Mouse (Mus musculus): ENCODE data around the gene Gm17324. TPM values are rescaled to one million over a fixed set of nuclear protein-coding genes. Genes with fewer than 3 reads are reported as not detected.

Gene Gm17324
- polyA plus RNA-seq, 1 experiment from 2014 or later, result 1.0 TPM

GRCm38 (mm10) chr9:78401596-78401995 lies 47.0 kb downstream of the Gm17324 start:
- peaks cover 8% of the 10 kb centered on the region for H3K27me3 ChIP-seq (ENCODE audit: control insufficient read depth, insufficient read depth, low read depth, low read length)
- no peak overlapping the region for H3K4me3 ChIP-seq (ENCODE audit: low read length)
- H3K9ac ChIP-seq (ENCODE audit: low read length), result no peak overlapping the region
- H3K4me1 ChIP-seq (replicated peaks; ENCODE audit: control insufficient read depth, insufficient read depth, low read length), result no peaks in the 10 kb centered on the region
- H3K9me3 ChIP-seq (ENCODE audit: control insufficient read depth, low read length), result no peaks in the 10 kb centered on the region
- ATAC-seq (ENCODE audit: low read depth), result no peak
- no peak overlapping the region for H3K4me2 ChIP-seq (ENCODE audit: low read depth, low read length)
- no peaks in the 10 kb centered on the region for H3K36me3 ChIP-seq (ENCODE audit: control insufficient read depth, insufficient read depth, low read length)
- 87% methylated on average over 7 of the region's 7 CpGs for WGBS
- H3K27ac ChIP-seq (ENCODE audit: low read length), result no peak overlapping the region

- no peaks in the 10 kb centered on the region for H3K36me3 ChIP-seq (ENCODE audit: control insufficient read depth, insufficient read depth, low read length)
- H3K27me3 ChIP-seq (ENCODE audit: control insufficient read depth, insufficient read depth, low read depth, low read length), result peaks cover 19% of the 10 kb centered on the region
- H3K27ac ChIP-seq (ENCODE audit: low read length), result no peak overlapping the region
- no peak overlapping the region for H3K4me2 ChIP-seq (ENCODE audit: low read depth, low read length)
- WGBS, result 50% methylated on average over 5 of the region's 5 CpGs
- ATAC-seq (ENCODE audit: low read depth), result no peak
- no peak overlapping the region for H3K4me3 ChIP-seq (ENCODE audit: low read length)
- H3K4me1 ChIP-seq (replicated peaks; ENCODE audit: control insufficient read depth, insufficient read depth, low read length), result peaks cover 6% of the 10 kb centered on the region
- no peak overlapping the region for H3K9ac ChIP-seq (ENCODE audit: low read length)
- no peaks in the 10 kb centered on the region for H3K9me3 ChIP-seq (ENCODE audit: control insufficient read depth, low read length)
These were observed 48.0 kb downstream of the Gm17324 start for GRCm38 (mm10) chr9:78400570-78400969.

Small RNA genes lying within 50 kb of the gene (microRNA-seq; reads per million reads assigned to microRNA genes)
- gene Gm26377, result not detected

Other genes with a start within 250 kb of the Gm17324 start
- not detected in 2 replicates for gene Gsta1, start 218.1 kb downstream of the Gm17324 start, polyA plus RNA-seq (2015; fragmentation: Nextera tagmentation; extraction: Ambion mirVana)
- 0.25 TPM in 1 of 2 replicates, not detected in the other for gene Gm3776, start 191.7 kb downstream of the Gm17324 start, polyA plus RNA-seq (2015; fragmentation: Nextera tagmentation; extraction: Ambion mirVana)
- gene Gm10639, start 158.9 kb downstream of the Gm17324 start, polyA plus RNA-seq (2015; fragmentation: Nextera tagmentation; extraction: Ambion mirVana), result not detected in 2 replicates
- not detected in 2 replicates for gene Omt2a, start 134.0 kb downstream of the Gm17324 start, polyA plus RNA-seq (2015; fragmentation: Nextera tagmentation; extraction: Ambion mirVana)
- gene Omt2b, start 121.2 kb downstream of the Gm17324 start, polyA plus RNA-seq (2015; fragmentation: Nextera tagmentation; extraction: Ambion mirVana), result not detected in 2 replicates
- 0.33 TPM in 1 of 2 replicates, not detected in the other for gene Gsta2, start 93.0 kb downstream of the Gm17324 start, polyA plus RNA-seq (2015; fragmentation: Nextera tagmentation; extraction: Ambion mirVana)
- gene Dppa5a, start 80.6 kb downstream of the Gm17324 start, polyA plus RNA-seq (2015; fragmentation: Nextera tagmentation; extraction: Ambion mirVana), result 0.44 TPM in 1 of 2 replicates, not detected in the other
- 2.8 and 3.1 TPM in 2 replicates for gene Ooep, start 70.1 kb downstream of the Gm17324 start, polyA plus RNA-seq (2015; fragmentation: Nextera tagmentation; extraction: Ambion mirVana)
- gene Ddx43, start 53.0 kb downstream of the Gm17324 start, polyA plus RNA-seq (2015; fragmentation: Nextera tagmentation; extraction: Ambion mirVana), result 0.11 and 0.13 TPM in 2 replicates
- 1.9 and 2.7 TPM in 2 replicates for gene Cgas, start 5.5 kb downstream of the Gm17324 start, polyA plus RNA-seq (2015; fragmentation: Nextera tagmentation; extraction: Ambion mirVana)
- 22.5 and 22.8 TPM in 2 replicates for gene Mto1, start 578 bp downstream of the Gm17324 start, polyA plus RNA-seq (2015; fragmentation: Nextera tagmentation; extraction: Ambion mirVana)
- 4,476 and 4,740 TPM in 2 replicates for gene Eef1a1, start 40.4 kb upstream of the Gm17324 start, polyA plus RNA-seq (2015; fragmentation: Nextera tagmentation; extraction: Ambion mirVana)
- gene Slc17a5, start 139.3 kb upstream of the Gm17324 start, polyA plus RNA-seq (2015; fragmentation: Nextera tagmentation; extraction: Ambion mirVana), result 14.9 and 16.2 TPM in 2 replicates
- 10.6 and 10.7 TPM in 2 replicates for gene Cd109, start 166.8 kb upstream of the Gm17324 start, polyA plus RNA-seq (2015; fragmentation: Nextera tagmentation; extraction: Ambion mirVana)